Mouse (Mus musculus) heart, postnatal 0 days (tissue): ENCODE data around the gene Dhx38.

Source experiments
- CTCF ChIP-seq: IDR thresholded peaks from 2 replicates; pipeline ENCODE4 v1.5.1; 2016; ENCODE audit warnings: antibody characterized with exemption, control low read depth, low read depth
- EP300 ChIP-seq: IDR thresholded peaks from 2 replicates; pipeline ENCODE4 v1.6.1; 2016; ENCODE audit warnings: antibody characterized with exemption, low read depth

DNA sequence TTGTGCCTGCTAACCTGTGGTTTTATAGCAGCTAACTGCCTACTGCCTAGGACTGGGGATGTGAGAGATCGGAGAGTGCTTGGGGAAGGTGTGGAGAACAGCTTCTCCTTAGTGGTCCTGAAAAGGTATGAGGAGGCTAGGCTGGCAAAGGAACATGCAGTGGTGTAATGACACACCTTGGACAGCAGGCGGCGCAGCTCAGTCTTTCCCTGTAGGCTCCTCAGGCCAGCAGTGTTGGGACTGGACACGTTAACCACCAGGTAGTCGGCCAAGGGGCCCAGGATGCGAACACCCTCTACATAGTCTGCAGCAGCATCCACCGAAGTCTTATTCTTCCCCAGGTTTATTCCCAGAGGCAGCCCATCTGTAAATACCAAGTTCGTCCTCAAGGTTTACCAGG is 30.2 kb upstream of the Dhx38 start:
- TF ChIP-seq CTCF: peak; percentile 67
- no peak for TF ChIP-seq EP300
